Mouse (Mus musculus) neural tube, embryonic 14.5 days (tissue): ENCODE results near the gene Nol4l. TPM values are rescaled to one million over a fixed set of nuclear protein-coding genes. Genes with fewer than 3 reads are reported as not detected.

ENCODE experiments used
- ATAC-seq: fragments of 200-750 bp; cut with Nextera tagmentation; 2 replicates; pipeline ENCODE4 v1.8.0; 2017; ENCODE audit warnings: low read depth, mild to moderate bottlenecking, moderate TSS enrichment, moderate library complexity
- H3K27ac ChIP-seq: fragments of 300-500 bp; sonication (generic); 2 replicates; pipeline ENCODE4 v1.5.1; 2014; ENCODE audit warnings: low read depth, mild to moderate bottlenecking, control low read depth, low read length, moderate library complexity, mixed read lengths
- H3K27me3 ChIP-seq: fragments of 300-500 bp; sonication (generic); 2 replicates; pipeline ENCODE4 v1.6.1; 2014; ENCODE audit warnings: low read length; ENCODE audit not compliant: control insufficient read depth, insufficient read depth
- H3K36me3 ChIP-seq: fragments of 300-500 bp; sonication (generic); 2 replicates; pipeline ENCODE4 v1.6.1; 2014; ENCODE audit warnings: low read length, mixed read lengths; ENCODE audit not compliant: control insufficient read depth, insufficient read depth
- H3K4me1 ChIP-seq: fragments of 300-500 bp; sonication (generic); 2 replicates; pipeline ENCODE4 v1.6.1; 2014; ENCODE audit warnings: low read length; ENCODE audit not compliant: control insufficient read depth, insufficient read depth
- H3K4me2 ChIP-seq: fragments of 300-500 bp; sonication (generic); 2 replicates; pipeline ENCODE4 v1.6.1; 2014; ENCODE audit warnings: mild to moderate bottlenecking, low read depth, low read length, control low read depth
- H3K4me3 ChIP-seq: fragments of 300-500 bp; sonication (generic); 2 replicates; pipeline ENCODE4 v1.5.1; 2014; ENCODE audit warnings: low read depth, low read length, control low read depth, mixed read lengths
- H3K9ac ChIP-seq: fragments of 300-500 bp; sonication (generic); replicated peaks from 2 replicates; pipeline ENCODE4 v1.6.1; 2014; ENCODE audit warnings: low read depth, mild to moderate bottlenecking, control low read depth, low read length, mixed read lengths
- H3K9me3 ChIP-seq: fragments of 300-500 bp; sonication (generic); 2 replicates; pipeline ENCODE4 v1.6.1; 2016; ENCODE audit warnings: low read length; ENCODE audit not compliant: control insufficient read depth
- WGBS: fragments of 180-500 bp; shearing (Covaris S2); extraction: QIAGEN DNeasy Blood & Tissue Kit; methylation state at CpG from one replicate; pipeline ENCODE4 v1.1.7; 2014; 5-methylcytosine and 5-hydroxymethylcytosine counted together
- polyA plus RNA-seq: library from polyadenylated mRNA; unstranded; fragments of >200 nt; fragmentation: Nextera tagmentation; extraction: Ambion mirVana; gene quantifications from 2 replicates; pipeline ENCODE4 v1.2.1, GENCODE M21; 2014

Gene Nol4l
- polyA plus RNA-seq, 1 experiment from 2014 or later = 44.4 TPM

- no peaks in the 10 kb centered on the region for H3K27me3 ChIP-seq
- peaks cover 83% of the 10 kb centered on the region for H3K36me3 ChIP-seq
- no peaks in the 10 kb centered on the region for H3K4me1 ChIP-seq
- H3K4me2 ChIP-seq = no peak overlapping the region
- no peak overlapping the region for H3K4me3 ChIP-seq
- no peak for ATAC-seq
- H3K9ac ChIP-seq = no peak overlapping the region
- 64% methylated on average over 6 of the region's 6 CpGs for WGBS
- H3K9me3 ChIP-seq = no peaks in the 10 kb centered on the region
- H3K27ac ChIP-seq = no peak overlapping the region
Measured at GRCm38 (mm10) chr2:153412563-153412962, 117.2 kb downstream of the Nol4l start.

- H3K27ac ChIP-seq = no peak overlapping the region
- H3K4me1 ChIP-seq = no peaks in the 10 kb centered on the region
- H3K9me3 ChIP-seq = no peaks in the 10 kb centered on the region
- no peak overlapping the region for H3K4me3 ChIP-seq
- whole genome bisulfite sequencing = 78% methylated on average over 9 of the region's 9 CpGs
- H3K27me3 ChIP-seq = no peaks in the 10 kb centered on the region
- no peak overlapping the region for H3K4me2 ChIP-seq
- H3K9ac ChIP-seq = no peak overlapping the region
- peaks cover 79% of the 10 kb centered on the region for H3K36me3 ChIP-seq
- no peak for ATAC-seq
Measured at GRCm38 (mm10) chr2:153411557-153411956, 118.2 kb downstream of the Nol4l start.

- 81% methylated on average over 3 of the region's 3 CpGs for WGBS
- peaks cover 61% of the 10 kb centered on the region for H3K36me3 ChIP-seq
- no peak overlapping the region for H3K27ac ChIP-seq
- ATAC-seq = no peak
- no peak overlapping the region for H3K4me3 ChIP-seq
- no peak overlapping the region for H3K9ac ChIP-seq
- no peaks in the 10 kb centered on the region for H3K4me1 ChIP-seq
- no peaks in the 10 kb centered on the region for H3K9me3 ChIP-seq
- H3K27me3 ChIP-seq = no peaks in the 10 kb centered on the region
- H3K4me2 ChIP-seq = no peak overlapping the region
Measured at GRCm38 (mm10) chr2:153408971-153409370, 120.8 kb downstream of the Nol4l start.

- H3K4me2 ChIP-seq = no peak overlapping the region
Measured at GRCm38 (mm10) chr2:153406882-153407281, 122.9 kb downstream of the Nol4l start.

GRCm38 (mm10) chr2:153404882-153405281, 124.9 kb downstream of the Nol4l start:
- Histone ChIP-seq H3K4me2 (no peak overlapping the region), H3K4me1 (no peaks in the 10 kb centered on the region), H3K36me3 (peaks cover 44% of the 10 kb centered on the region), H3K27ac (no peak overlapping the region), H3K9ac (no peak overlapping the region), H3K27me3 (no peaks in the 10 kb centered on the region), H3K4me3 (no peak overlapping the region), H3K9me3 (no peaks in the 10 kb centered on the region)
- WGBS = 87% methylated on average over 3 of the region's 3 CpGs
- ATAC-seq = no peak

More at GRCm38 (mm10) chr2:153406882-153407281, 122.9 kb downstream of the Nol4l start:
- Histone ChIP-seq H3K27me3 (no peaks in the 10 kb centered on the region), H3K27ac (no peak overlapping the region), H3K9me3 (no peaks in the 10 kb centered on the region), H3K4me3 (no peak overlapping the region), H3K9ac (no peak overlapping the region), H3K4me1 (no peaks in the 10 kb centered on the region), H3K36me3 (peaks cover 45% of the 10 kb centered on the region)
- WGBS = 86% methylated on average over 6 of the region's 6 CpGs
- no peak for ATAC-seq

- Histone ChIP-seq H3K4me1 (no peaks in the 10 kb centered on the region), H3K36me3 (peaks cover 45% of the 10 kb centered on the region), H3K4me3 (no peak overlapping the region)
Measured at GRCm38 (mm10) chr2:153404062-153404461, 125.7 kb downstream of the Nol4l start.

GRCm38 (mm10) chr2:153399166-153399565, 130.6 kb downstream of the Nol4l start:
- no peaks in the 10 kb centered on the region for H3K27me3 ChIP-seq
- H3K9ac ChIP-seq = no peak overlapping the region
- WGBS = 78% methylated on average over 15 of the region's 15 CpGs
- no peak for ATAC-seq
- H3K36me3 ChIP-seq = peaks cover 59% of the 10 kb centered on the region
- no peaks in the 10 kb centered on the region for H3K9me3 ChIP-seq
- H3K4me1 ChIP-seq = no peaks in the 10 kb centered on the region
- H3K27ac ChIP-seq = no peak overlapping the region
- no peak overlapping the region for H3K4me2 ChIP-seq
- no peak overlapping the region for H3K4me3 ChIP-seq

More at GRCm38 (mm10) chr2:153404062-153404461, 125.7 kb downstream of the Nol4l start:
- H3K9ac ChIP-seq = no peak overlapping the region
- no peak overlapping the region for H3K4me2 ChIP-seq
- no peak for ATAC-seq
- 88% methylated on average over 3 of the region's 3 CpGs for WGBS
- H3K9me3 ChIP-seq = no peaks in the 10 kb centered on the region
- no peaks in the 10 kb centered on the region for H3K27me3 ChIP-seq
- no peak overlapping the region for H3K27ac ChIP-seq

GRCm38 (mm10) chr2:153397790-153398515, 131.8 kb downstream of the Nol4l start:
- Histone ChIP-seq H3K9ac (no peak overlapping the region), H3K4me2 (no peak overlapping the region), H3K36me3 (peaks cover 70% of the 10 kb centered on the region), H3K9me3 (no peaks in the 10 kb centered on the region), H3K4me3 (no peak overlapping the region), H3K4me1 (no peaks in the 10 kb centered on the region), H3K27ac (no peak overlapping the region), H3K27me3 (no peaks in the 10 kb centered on the region)
- no peak for ATAC-seq
- WGBS = 93% methylated on average over 11 of the region's 11 CpGs

GRCm38 (mm10) chr2:153393045-153393444, 136.7 kb downstream of the Nol4l start:
- no peaks in the 10 kb centered on the region for H3K27me3 ChIP-seq
- no peak overlapping the region for H3K9ac ChIP-seq
- 90% methylated on average over 10 of the region's 10 CpGs for WGBS
- no peaks in the 10 kb centered on the region for H3K4me1 ChIP-seq
- H3K27ac ChIP-seq = no peak overlapping the region
- H3K4me3 ChIP-seq = no peak overlapping the region
- ATAC-seq = no peak
- H3K4me2 ChIP-seq = no peak overlapping the region
- peaks cover 46% of the 10 kb centered on the region for H3K36me3 ChIP-seq
- H3K9me3 ChIP-seq = no peaks in the 10 kb centered on the region
